9 mouse cellular contexts compared by ENCODE assay signal in the genomic region with DNA sequence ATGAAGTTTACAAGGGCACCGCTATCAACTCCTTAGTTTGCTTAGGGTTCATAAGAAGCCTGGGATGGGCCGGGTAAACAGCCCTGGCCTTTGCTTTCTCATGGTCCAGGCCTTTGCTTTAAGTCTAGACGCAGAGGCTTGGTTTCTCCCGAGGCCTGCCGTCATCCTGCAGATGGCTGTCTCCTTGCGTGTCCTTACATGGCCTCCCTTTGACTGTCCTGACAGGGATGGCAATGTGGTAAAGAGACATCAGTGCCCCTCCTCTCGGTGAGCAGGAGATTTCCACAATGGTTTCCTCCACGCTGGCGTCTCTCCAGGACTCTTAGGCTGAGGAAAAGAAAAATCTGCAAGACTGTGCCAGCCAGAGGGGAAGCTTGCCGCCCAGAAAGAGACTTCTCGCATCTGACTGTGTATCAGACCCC. TPM values are rescaled to one million over a fixed set of nuclear protein-coding genes. Genes with fewer than 3 reads are reported as not detected.
DNase-seq lines count a peak whose midpoint lies in the region; ATAC-seq lines count a peak whose summit lies in the region.
"Had no signal": no experiment of that assay in that cellular context is flagged by ENCODE, and none has a peak within 500 bp of the region (broad histone marks: within the 10 kb centered on the region; RNA-seq: fewer than 3 reads in every experiment).

No protein-coding gene starts in this region.

- no peak for ATAC-seq in kidney, embryonic 16.5 days (ENCODE audit: low FRiP score, low TSS enrichment)
- peak; percentile 17 for ATAC-seq in forebrain, embryonic 14.5 days
- peak; percentile 46; the same call in 1 of the 2 replicates for ATAC-seq in hindbrain, embryonic 16.5 days
- no peak for ATAC-seq in limb, embryonic 13.5 days (ENCODE audit: low FRiP score, low read depth)

- peaks cover 86% of the 10 kb centered on the region for H3K4me1 ChIP-seq in kidney, embryonic 16.5 days (ENCODE audit: insufficient read depth, low read length)
- H3K4me1 ChIP-seq in forebrain, embryonic 14.5 days (ENCODE audit: control insufficient read depth, insufficient read depth, low read length), result peaks cover 59% of the 10 kb centered on the region
- peaks cover 42% of the 10 kb centered on the region for H3K4me1 ChIP-seq in hindbrain, embryonic 16.5 days (ENCODE audit: control insufficient read depth, insufficient read depth, low read depth, low read length)
- peaks cover 88% of the 10 kb centered on the region for H3K4me1 ChIP-seq in limb, embryonic 13.5 days

- DNase-seq in kidney, adult 8-10 months, result no peak
- peak; percentile 85 for DNase-seq in forebrain, embryonic 14.5 days (ENCODE audit: low spot score)
- peak; percentile 7 for DNase-seq in ovary, adult 18-20 months (ENCODE audit: low spot score)
- no peak for DNase-seq in spleen, postnatal 4 days (ENCODE audit: low spot score in 2 of 2)
- no peak for DNase-seq in thymus, postnatal 10 days (ENCODE audit: low spot score in 2 of 2)

- 0 out of 2 replicates have a peak, but pooled peaks cover under 1% of the 10 kb centered on the region for H3K36me3 ChIP-seq in kidney, embryonic 16.5 days (ENCODE audit: insufficient read depth, low read length)
- no peaks in the 10 kb centered on the region for H3K36me3 ChIP-seq in forebrain, embryonic 14.5 days (ENCODE audit: control insufficient read depth, insufficient read depth, low read length)
- no peaks in the 10 kb centered on the region for H3K36me3 ChIP-seq in hindbrain, embryonic 16.5 days (ENCODE audit: control insufficient read depth, insufficient read depth, low read length)
- H3K36me3 ChIP-seq in limb, embryonic 13.5 days, result peaks cover 6% of the 10 kb centered on the region; the same call in 1 of the 2 replicates
- H3K36me3 ChIP-seq: G1E had no signal

- H3K27me3 ChIP-seq in kidney, embryonic 16.5 days (ENCODE audit: insufficient read depth, low read length), result no peaks in the 10 kb centered on the region
- no peaks in the 10 kb centered on the region for H3K27me3 ChIP-seq in forebrain, embryonic 14.5 days (replicated peaks; ENCODE audit: control insufficient read depth, insufficient read depth, low read length)
- no peaks in the 10 kb centered on the region for H3K27me3 ChIP-seq in hindbrain, embryonic 16.5 days (replicated peaks; ENCODE audit: control insufficient read depth, insufficient read depth, low read length)
- H3K27me3 ChIP-seq in limb, embryonic 13.5 days, result no peaks in the 10 kb centered on the region

- H3K27ac ChIP-seq in kidney, embryonic 16.5 days (ENCODE audit: low read length), result peak overlapping the region; percentile 84
- peak overlapping the region; percentile 89 for H3K27ac ChIP-seq in forebrain, embryonic 14.5 days (ENCODE audit: low read depth, low read length)
- H3K27ac ChIP-seq in hindbrain, embryonic 16.5 days (ENCODE audit: low read depth, low read length), result peak overlapping the region; percentile 61
- peak overlapping the region; percentile 67 for H3K27ac ChIP-seq in limb, embryonic 13.5 days

- H3K9me3 ChIP-seq in kidney, embryonic 16.5 days (ENCODE audit: low read length), result no peaks in the 10 kb centered on the region
- no peaks in the 10 kb centered on the region for H3K9me3 ChIP-seq in forebrain, embryonic 14.5 days (replicated peaks; ENCODE audit: control insufficient read depth, low read length)
- H3K9me3 ChIP-seq in hindbrain, embryonic 16.5 days (ENCODE audit: control insufficient read depth, low read length), result no peaks in the 10 kb centered on the region
- H3K9me3 ChIP-seq in limb, embryonic 13.5 days, result no peaks in the 10 kb centered on the region

- peak overlapping the region; percentile 17; the same call in 1 of the 2 replicates for H3K4me2 ChIP-seq in kidney, embryonic 16.5 days (replicated peaks; ENCODE audit: low read depth, low read length)
- peak overlapping the region; percentile 24; the same call in 1 of the 2 replicates for H3K4me2 ChIP-seq in forebrain, embryonic 14.5 days (ENCODE audit: low read length)
- H3K4me2 ChIP-seq in hindbrain, embryonic 16.5 days (ENCODE audit: low read length), result 0 out of 2 replicates have a peak overlapping the region, but pooled peaks have one; percentile 4
- H3K4me2 ChIP-seq in limb, embryonic 13.5 days (replicated peaks), result peak overlapping the region; percentile 33

- no peak overlapping the region for H3K4me3 ChIP-seq in kidney, embryonic 16.5 days (ENCODE audit: low read length)
- H3K4me3 ChIP-seq in forebrain, embryonic 14.5 days (ENCODE audit: low read depth, low read length), result no peak overlapping the region
- no peak overlapping the region for H3K4me3 ChIP-seq in hindbrain, embryonic 16.5 days (ENCODE audit: low read length)
- no peak overlapping the region for H3K4me3 ChIP-seq in limb, embryonic 13.5 days

- WGBS in kidney, embryonic 16.5 days, result 28% methylated on average over 11 of the region's 11 CpGs
- WGBS in forebrain, embryonic 14.5 days, result 14% methylated on average over 11 of the region's 11 CpGs
- WGBS in hindbrain, embryonic 16.5 days, result 20% methylated on average over 11 of the region's 11 CpGs
- WGBS in limb, embryonic 13.5 days, result 37% methylated on average over 11 of the region's 11 CpGs

- peak overlapping the region; percentile 50; the same call in 1 of the 2 replicates for H3K9ac ChIP-seq in kidney, embryonic 16.5 days (replicated peaks; ENCODE audit: low read length)
- H3K9ac ChIP-seq in forebrain, embryonic 14.5 days (ENCODE audit: low read length), result peak overlapping the region; percentile 40
- no peak overlapping the region for H3K9ac ChIP-seq in hindbrain, embryonic 16.5 days (ENCODE audit: low read depth, low read length)
- H3K9ac ChIP-seq in limb, embryonic 13.5 days, result 0 out of 2 replicates have a peak overlapping the region, but pooled peaks have one; percentile 1

RNA-seq across cellular contexts. Expression of gene Hunk, which starts 36.3 kb away (rescaled TPM):
- polyA plus RNA-seq in kidney, embryonic 16.5 days (2015; fragmentation: Nextera tagmentation; extraction: Ambion mirVana), result 11.3 and 12.7 TPM in 2 replicates
- 10.6 and 10.7 TPM in 2 replicates for polyA plus RNA-seq in forebrain, embryonic 14.5 days (2014; fragmentation: Nextera tagmentation; extraction: Ambion mirVana)
- 4.7 and 7.2 TPM in 2 replicates for polyA plus RNA-seq in hindbrain, embryonic 16.5 days (2015; fragmentation: Nextera tagmentation; extraction: Ambion mirVana)
- polyA plus RNA-seq in limb, embryonic 13.5 days (2015; fragmentation: Nextera tagmentation; extraction: Ambion mirVana), result 16.5 and 17.9 TPM in 2 replicates
- polyA plus RNA-seq: G1E had no signal

Comparison
In these comparisons a context has a peak if more than half of its experiments do, and no peak if none do; other contexts are left out.
1. ATAC-seq: peak in forebrain, embryonic 14.5 days (single experiment) and hindbrain, embryonic 16.5 days (single experiment); none in kidney, embryonic 16.5 days (single experiment) and limb, embryonic 13.5 days (single experiment).
2. DNase-seq: peak in forebrain, embryonic 14.5 days (single experiment) and ovary, adult 18-20 months (single experiment); none in kidney, adult 8-10 months (0 of 2), spleen, postnatal 4 days (0 of 2) and thymus, postnatal 10 days (0 of 2).
3. Peak in every context shown above with its lines, with median percentiles within 50 percentile points of each other: H3K27ac ChIP-seq and H3K4me2 ChIP-seq.